Mouse (Mus musculus) CH12.LX (cell line): Measurements from ENCODE around the gene Ppp1r37. TPM values are rescaled to one million over a fixed set of nuclear protein-coding genes. Genes with fewer than 3 reads are reported as not detected.

Source experiments
- DNase-seq: peaks from one replicate; pipeline ENCODE4 v3.0.0-alpha.2; 2013; ENCODE audit errors: extremely low read depth
- H3K27ac ChIP-seq: 2 replicates; pipeline ENCODE4 v1.5.1; 2012; ENCODE audit warnings: low read depth, mild to moderate bottlenecking, control low read depth, moderate library complexity; ENCODE audit not compliant: insufficient read depth
- H3K27me3 ChIP-seq: replicated peaks from 2 replicates; pipeline ENCODE3; 2012; ENCODE audit warnings: inconsistent platforms
- H3K36me3 ChIP-seq, 2 experiments: replicated peaks in 1 of 2; 2 replicates each; pipeline versions ENCODE3 to v1.6.1; 2012; ENCODE audit warnings: inconsistent platforms in 1 of 2, low read length in 1 of 2, mild to moderate bottlenecking in 1 of 2, mixed read lengths in 1 of 2, moderate library complexity in 1 of 2; ENCODE audit not compliant: control insufficient read depth in 1 of 2, insufficient read depth in 1 of 2
- H3K4me1 ChIP-seq, 2 experiments: 2 replicates each; pipeline ENCODE4 v1.6.1; 2012; ENCODE audit warnings: inconsistent platforms in 1 of 2, moderate library complexity in 1 of 2; ENCODE audit not compliant: insufficient read depth in 2 of 2, control insufficient read depth in 1 of 2
- H3K4me2 ChIP-seq: 2 replicates; pipeline ENCODE4 v1.6.1; 2012; ENCODE audit warnings: low read depth, mild to moderate bottlenecking, control low read depth; ENCODE audit not compliant: poor library complexity, insufficient read depth, severe bottlenecking
- H3K4me3 ChIP-seq, 3 experiments: fragments of 150-350 bp in 1 of 3; sonication (generic) in 1 of 3; replicated peaks in 1 of 3; 2 replicates each; pipeline versions ENCODE3 to v1.5.1; 2011 to 2012; ENCODE audit warnings: low read depth in 2 of 3, low read length in 2 of 3, mild to moderate bottlenecking in 2 of 3, moderate library complexity in 2 of 3, control low read depth in 1 of 3, improper control_type of control experiment in 1 of 3, inconsistent platforms in 1 of 3, mixed read lengths in 1 of 3; ENCODE audit not compliant: poor library complexity in 1 of 3
- H3K79me2 ChIP-seq: replicated peaks from 2 replicates; pipeline ENCODE4 v1.6.1; 2012; ENCODE audit warnings: mild to moderate bottlenecking, moderate library complexity; ENCODE audit not compliant: control insufficient read depth, poor library complexity, insufficient read depth, severe bottlenecking; ENCODE audit errors: extremely low read depth
- H3K9ac ChIP-seq: 2 replicates; pipeline ENCODE4 v1.6.1; 2012; ENCODE audit warnings: low read depth, mild to moderate bottlenecking, control low read depth, moderate library complexity; ENCODE audit not compliant: insufficient read depth
- H3K9me3 ChIP-seq: replicated peaks from 2 replicates; pipeline ENCODE3; 2012; ENCODE audit warnings: low read length, inconsistent platforms, mixed read lengths
- CHD2 ChIP-seq: IDR thresholded peaks from 2 replicates; pipeline ENCODE4 v1.6.1; 2011; ENCODE audit warnings: low read length, improper control_type of control experiment
- E2F4 ChIP-seq: IDR thresholded peaks from 2 replicates; pipeline ENCODE4 v1.6.1; 2011; ENCODE audit warnings: low read depth, low read length, improper control_type of control experiment; ENCODE audit not compliant: insufficient replicate concordance
- ELF1 ChIP-seq: IDR thresholded peaks from 2 replicates; pipeline ENCODE4 v1.6.1; 2014; ENCODE audit warnings: low read depth, mild to moderate bottlenecking, inconsistent platforms, low read length, improper control_type of control experiment
- GABPA ChIP-seq: IDR thresholded peaks from 2 replicates; pipeline ENCODE4 v1.6.1; 2012; ENCODE audit warnings: low read depth, low read length, improper control_type of control experiment, inconsistent platforms; ENCODE audit not compliant: insufficient replicate concordance
- HCFC1 ChIP-seq: IDR thresholded peaks from 2 replicates; pipeline ENCODE4 v1.6.1; 2012; ENCODE audit warnings: low read depth, mild to moderate bottlenecking, inconsistent platforms, low read length, improper control_type of control experiment
- JUN ChIP-seq: IDR thresholded peaks from 2 replicates; pipeline ENCODE4 v1.6.1; 2011; ENCODE audit warnings: low read depth, mild to moderate bottlenecking, low read length, improper control_type of control experiment, moderate library complexity; ENCODE audit not compliant: insufficient read depth
- JUND ChIP-seq: conservative IDR thresholded peaks from 2 replicates; pipeline ENCODE4 v1.6.1; 2011; ENCODE audit warnings: low read depth, low read length, improper control_type of control experiment
- KAT2A ChIP-seq: IDR thresholded peaks from 2 replicates; pipeline ENCODE4 v1.6.1; 2012; ENCODE audit warnings: low read length, improper control_type of control experiment, inconsistent platforms; ENCODE audit not compliant: insufficient replicate concordance
- MAZ ChIP-seq: IDR thresholded peaks from 2 replicates; pipeline ENCODE4 v1.6.1; 2012; ENCODE audit warnings: low read depth, mild to moderate bottlenecking, inconsistent platforms, low read length, improper control_type of control experiment, moderate library complexity
- MEF2A ChIP-seq: IDR thresholded peaks from 2 replicates; pipeline ENCODE4 v1.6.1; 2014; ENCODE audit warnings: low read depth, mild to moderate bottlenecking, inconsistent platforms, low read length, improper control_type of control experiment, borderline replicate concordance
- MXI1 ChIP-seq: IDR thresholded peaks from 2 replicates; pipeline ENCODE4 v1.6.1; 2011; ENCODE audit warnings: mild to moderate bottlenecking, low read depth, low read length, improper control_type of control experiment
- MYC ChIP-seq: IDR thresholded peaks from 2 replicates; pipeline ENCODE4 v1.6.1; 2011; ENCODE audit warnings: low read depth, mild to moderate bottlenecking, improper control_type of control experiment, low read length
- NRF1 ChIP-seq: IDR thresholded peaks from 2 replicates; pipeline ENCODE4 v1.6.1; 2014; ENCODE audit warnings: low read depth, mild to moderate bottlenecking, inconsistent platforms, low read length, improper control_type of control experiment, moderate library complexity
- PAX5 ChIP-seq: IDR thresholded peaks from 2 replicates; pipeline ENCODE4 v1.6.1; 2012; ENCODE audit warnings: low read length, inconsistent platforms, mixed read lengths
- POLR2A ChIP-seq: IDR thresholded peaks from 2 replicates; pipeline ENCODE4 v1.6.1; 2011; ENCODE audit warnings: low read depth, mild to moderate bottlenecking, improper control_type of control experiment, low read length
- POLR2AphosphoS2 ChIP-seq: IDR thresholded peaks from 2 replicates; pipeline ENCODE4 v1.6.1; 2011; ENCODE audit warnings: low read depth, low read length, improper control_type of control experiment
- RCOR1 ChIP-seq: conservative IDR thresholded peaks from 2 replicates; pipeline ENCODE4 v1.6.1; 2012; ENCODE audit warnings: low read depth, mild to moderate bottlenecking, inconsistent platforms, low read length, improper control_type of control experiment
- SIN3A ChIP-seq: IDR thresholded peaks from 2 replicates; pipeline ENCODE4 v1.6.1; 2012; ENCODE audit warnings: low read length, improper control_type of control experiment, inconsistent platforms
- SMC3 ChIP-seq: IDR thresholded peaks from 2 replicates; pipeline ENCODE4 v1.6.1; 2011; ENCODE audit warnings: low read depth, low read length, improper control_type of control experiment
- TBP ChIP-seq: conservative IDR thresholded peaks from 2 replicates; pipeline ENCODE4 v1.6.1; 2011; ENCODE audit warnings: low read depth, low read length, improper control_type of control experiment
- TCF12 ChIP-seq: IDR thresholded peaks from 2 replicates; pipeline ENCODE4 v1.6.1; 2014; ENCODE audit warnings: low read depth, mild to moderate bottlenecking, inconsistent platforms, low read length, improper control_type of control experiment
- UBTF ChIP-seq: IDR thresholded peaks from 2 replicates; pipeline ENCODE4 v1.6.1; 2012; ENCODE audit warnings: low read depth, mild to moderate bottlenecking, inconsistent platforms, low read length, improper control_type of control experiment, moderate library complexity
- USF1 ChIP-seq: IDR thresholded peaks from 2 replicates; pipeline ENCODE4 v1.6.1; 2014; ENCODE audit warnings: low read depth, mild to moderate bottlenecking, inconsistent platforms, low read length, improper control_type of control experiment
- USF2 ChIP-seq: conservative IDR thresholded peaks from 2 replicates; pipeline ENCODE4 v1.6.1; 2011; ENCODE audit warnings: low read depth, low read length, improper control_type of control experiment
- ZKSCAN1 ChIP-seq: IDR thresholded peaks from 2 replicates; pipeline ENCODE4 v1.6.1; 2012; ENCODE audit warnings: low read depth, inconsistent platforms, low read length, improper control_type of control experiment, borderline replicate concordance
- ZMIZ1 ChIP-seq: IDR thresholded peaks from 2 replicates; pipeline ENCODE4 v1.6.1; 2012; ENCODE audit warnings: low read depth, mild to moderate bottlenecking, inconsistent platforms, low read length, improper control_type of control experiment
- ZNF384 ChIP-seq: IDR thresholded peaks from 2 replicates; pipeline ENCODE4 v1.6.1; 2012; ENCODE audit warnings: low read depth, low read length, improper control_type of control experiment, inconsistent platforms
- dilution Hi-C: fragments of 300-500 bp; cut with MboI; formaldehyde crosslinking; loops from 2 replicates; pipeline ENCODE4 v1.14.3; 2020; ENCODE audit warnings: low sequenced_read_pairs; ENCODE audit not compliant: extremely low pct_unique_long_range_greater_than_20kb, extremely low pct_ligation_motif_present
- in situ Hi-C: fragments of 300-500 bp; cut with MboI; formaldehyde crosslinking; loops from 3 replicates; pipeline ENCODE4 v1.14.3; 2019; ENCODE audit warnings: low sequenced_read_pairs, low pct_ligation_motif_present, low pct_unique_long_range_greater_than_20kb, mixed read lengths
- polyA plus RNA-seq: library from polyadenylated mRNA; unstranded; fragments of >175 nt; gene quantifications from 2 replicates; pipeline ENCODE4 v1.2.1, GENCODE M21; 2012; ENCODE audit warnings: low read depth; ENCODE audit not compliant: insufficient read length
- total RNA-seq, 2 experiments: library from RNA; depleted of rRNA; stranded (reverse); fragments of 300-350 nt in 1 of 2; fragments of >200 nt in 1 of 2; gene quantifications; 2 replicates each; pipeline ENCODE4 v1.2.3; 2012 to 2014

Ppp1r37 gene
- total and polyA plus RNA-seq, 3 experiments, result 7.3 to 15.7 (median 13.8) TPM

DNA sequence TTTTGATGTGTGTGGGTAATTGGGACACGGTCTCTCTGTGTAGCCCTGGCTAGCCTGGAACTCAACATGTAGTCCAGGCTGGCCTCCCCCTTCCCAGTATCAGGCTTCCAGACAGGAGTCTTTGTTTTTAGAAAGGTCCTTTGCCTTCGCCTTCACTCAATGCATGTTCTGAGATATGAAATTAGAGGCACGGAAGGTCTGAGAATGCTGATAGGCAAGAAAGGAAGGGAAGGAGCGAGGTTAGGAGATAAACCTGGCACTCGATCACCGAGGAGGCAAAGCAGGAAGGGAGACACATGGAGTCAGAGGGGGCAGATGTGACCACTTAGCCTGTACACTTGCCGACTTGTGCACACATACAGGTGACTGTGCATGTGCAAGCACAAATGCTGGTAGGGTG is 76.3 kb downstream of the Ppp1r37 start:
- H3K4me3 ChIP-seq, result no peak overlapping the region
- dilution Hi-C loops, result no loop called here
- in situ Hi-C loops, result no loop called here

DNA sequence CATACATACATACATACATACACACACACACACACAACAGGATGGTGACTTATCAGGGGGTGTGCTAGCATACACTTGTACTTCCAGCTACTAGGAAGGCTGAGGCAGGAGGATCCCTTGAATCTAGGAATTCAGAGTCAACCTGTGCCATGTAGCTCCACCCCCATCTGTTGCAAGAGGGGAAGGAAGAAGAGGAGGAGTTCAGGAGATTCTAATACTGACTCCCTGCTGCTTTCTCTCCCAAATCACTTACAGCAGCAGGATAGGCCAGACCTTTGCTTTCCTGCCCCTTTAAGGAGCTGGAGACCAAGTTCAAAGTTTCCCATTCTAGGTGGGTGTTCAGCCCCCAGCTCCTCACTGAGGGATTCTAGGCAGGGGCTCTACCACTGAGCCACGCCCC is 77.4 kb downstream of the Ppp1r37 start:
- peaks cover 5 to 7% of the 10 kb centered on the region in 2 experiments; a peak in 2 of 4 replicates for H3K4me1 ChIP-seq
- no peak for DNase-seq
- peaks cover 2% of the 10 kb centered on the region for H3K9me3 ChIP-seq
- no peak for TF ChIP-seq MEF2A
- in situ Hi-C loops (no loop called here), dilution Hi-C loops (no loop called here)
- H3K79me2 ChIP-seq, result no peaks in the 10 kb centered on the region
- H3K36me3 ChIP-seq, result no peaks in the 10 kb centered on the region
- H3K4me2 ChIP-seq, result no peak overlapping the region
- H3K9ac ChIP-seq, result no peak overlapping the region
- H3K27ac ChIP-seq, result no peak overlapping the region
- no peak overlapping the region for H3K4me3 ChIP-seq
- H3K27me3 ChIP-seq, result peaks cover 70% of the 10 kb centered on the region

More for the DNA sequence above, 76.3 kb downstream of the Ppp1r37 start:
- Histone ChIP-seq H3K27ac (no peak overlapping the region), H3K4me1 (0 out of 4 replicates have a peak, but pooled peaks cover 0 to under 1% of the 10 kb centered on the region in 2 experiments), H3K36me3 (no peaks in the 10 kb centered on the region), H3K9ac (no peak overlapping the region), H3K79me2 (no peaks in the 10 kb centered on the region), H3K9me3 (peaks cover 2% of the 10 kb centered on the region), H3K4me2 (no peak overlapping the region), H3K27me3 (peaks cover 74% of the 10 kb centered on the region)
- no peak for DNase-seq
- no peak for TF ChIP-seq MXI1
- TF ChIP-seq E2F4, result no peak
- TF ChIP-seq JUND, result no peak
- TF ChIP-seq KAT2A, result no peak
- no peak for TF ChIP-seq TBP
- TF ChIP-seq MYC, result no peak
- no peak for TF ChIP-seq PAX5
- TF ChIP-seq ZMIZ1, result no peak
- no peak for TF ChIP-seq USF1
- TF ChIP-seq ZNF384, result no peak
- no peak for TF ChIP-seq GABPA
- TF ChIP-seq RCOR1, result no peak
- TF ChIP-seq MAZ, result no peak

DNA sequence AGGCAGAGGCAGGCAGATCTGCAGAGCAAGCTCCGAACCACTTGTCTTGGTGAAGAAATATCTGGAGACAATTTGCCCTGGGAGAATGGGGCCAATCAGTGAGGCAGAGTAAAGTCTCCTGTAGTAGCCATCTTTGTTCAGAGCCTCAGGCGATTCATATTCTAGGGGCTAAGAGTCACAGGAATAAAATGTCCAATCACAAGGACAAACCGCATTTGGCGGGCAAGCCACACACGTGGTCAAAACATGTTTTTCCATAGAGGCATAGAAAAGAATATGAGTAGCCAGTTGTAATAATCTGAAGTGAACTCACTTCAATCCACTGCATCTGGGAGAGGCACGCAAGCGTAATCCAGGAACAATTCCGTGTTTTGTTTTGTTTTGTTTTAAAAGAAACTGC is 79.6 kb downstream of the Ppp1r37 start:
- dilution Hi-C loops, result no loop called here
- Histone ChIP-seq H3K9ac (no peak overlapping the region), H3K4me3 (no peak overlapping the region), H3K27me3 (peaks cover 63% of the 10 kb centered on the region), H3K79me2 (no peaks in the 10 kb centered on the region), H3K4me1 (peaks cover 5 to 7% of the 10 kb centered on the region in 2 experiments; a peak in 2 of 4 replicates), H3K36me3 (no peaks in the 10 kb centered on the region), H3K4me2 (no peak overlapping the region), H3K27ac (no peak overlapping the region), H3K9me3 (peaks cover 5% of the 10 kb centered on the region)
- in situ Hi-C loops, result no loop called here
- no peak for DNase-seq
- TF ChIP-seq TCF12 (no peak), SIN3A (no peak), JUND (no peak), MXI1 (no peak), UBTF (no peak), CHD2 (no peak), ELF1 (no peak), JUN (no peak), HCFC1 (no peak), USF2 (no peak), POLR2A (no peak), SMC3 (no peak), ZNF384 (no peak), KAT2A (no peak), POLR2AphosphoS2 (no peak), ZKSCAN1 (no peak), NRF1 (no peak)
